Mouse (Mus musculus): ENCODE measurements around the gene Cep41. TPM values are rescaled to one million over a fixed set of nuclear protein-coding genes. Genes with fewer than 3 reads are reported as not detected.

The Cep41 gene
- total RNA-seq (2021), result 1 to 10 TPM; 6.1 to 9.6 TPM
- long read RNA-seq, experiment 1, partial matches to known transcripts, result 3 of 6 reads
- long read RNA-seq, experiment 1, other reads (novel, unspliced or antisense), result 1 of 6 reads
- long read RNA-seq, experiment 2, partial matches to known transcripts, result 0 of 5 reads
- long read RNA-seq, experiment 2, other reads (novel, unspliced or antisense), result 0 of 5 reads

DNA sequence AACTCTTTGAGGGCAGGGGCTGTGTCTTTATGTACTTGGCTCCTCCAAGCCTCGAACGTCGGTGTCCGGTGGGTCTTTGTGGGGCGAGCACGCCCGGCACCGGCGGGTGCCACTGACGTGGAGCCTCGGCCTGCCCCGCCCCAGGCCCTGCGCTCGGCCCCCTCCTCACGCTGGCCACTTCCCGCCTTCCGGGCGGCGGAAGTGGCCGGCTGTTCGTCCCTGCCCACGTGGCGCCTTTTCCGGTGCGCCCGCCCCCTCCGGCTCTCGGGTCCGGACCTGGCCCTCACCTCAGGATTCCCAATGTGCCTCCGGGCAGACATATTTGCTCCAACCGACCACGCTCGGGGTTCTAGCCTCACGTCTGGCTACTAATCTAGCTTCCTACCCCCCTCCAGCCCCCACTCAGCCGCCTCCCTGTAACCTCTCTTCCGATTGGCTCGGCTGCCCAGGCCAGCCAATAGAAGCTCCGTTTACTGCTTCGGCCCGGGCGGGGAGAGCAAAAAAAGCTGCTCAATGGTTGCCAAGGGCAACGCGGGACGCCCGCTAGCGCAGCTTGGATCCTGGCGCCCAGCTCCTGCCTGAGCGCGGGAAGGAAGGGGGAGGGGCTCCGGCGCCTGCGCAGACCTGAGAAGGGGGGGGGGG lies at the start of gene Cep41:
Gene Cep41, minus strand, starts transcription at position 400 of the 642 bp plus-strand sequence.
- DNase-seq, result peak; percentile 95 to 96

DNA sequence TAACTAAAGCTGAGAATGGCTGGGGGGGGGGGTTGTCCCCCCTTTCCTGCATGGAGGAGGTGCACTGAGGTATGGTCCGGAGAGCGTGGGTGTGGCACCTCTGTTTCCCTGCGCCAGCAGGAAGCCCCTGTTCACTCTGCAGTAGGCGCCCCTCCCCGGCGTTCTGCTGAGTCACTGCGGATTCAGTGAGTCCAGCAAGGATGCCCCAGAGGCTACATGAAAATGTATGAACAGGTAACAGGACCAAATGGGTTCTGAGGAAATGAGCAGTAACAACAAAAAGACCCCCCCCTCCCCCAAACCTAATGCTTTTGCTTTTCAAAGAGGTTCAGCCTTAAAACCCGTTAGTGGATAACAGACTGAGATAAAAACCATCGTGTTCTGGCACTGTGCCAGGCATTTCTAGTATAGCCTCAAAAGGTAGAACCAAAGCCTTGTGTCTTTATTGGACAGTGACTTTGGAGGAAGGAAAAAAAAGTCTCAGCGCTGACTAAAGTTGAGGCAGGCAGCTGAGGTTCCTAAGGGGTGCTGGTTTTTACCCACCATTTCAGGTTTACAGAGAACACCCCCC lies 45.7 kb upstream of the Cep41 start:
- DNase-seq, result peak; percentile 34 to 56

DNA sequence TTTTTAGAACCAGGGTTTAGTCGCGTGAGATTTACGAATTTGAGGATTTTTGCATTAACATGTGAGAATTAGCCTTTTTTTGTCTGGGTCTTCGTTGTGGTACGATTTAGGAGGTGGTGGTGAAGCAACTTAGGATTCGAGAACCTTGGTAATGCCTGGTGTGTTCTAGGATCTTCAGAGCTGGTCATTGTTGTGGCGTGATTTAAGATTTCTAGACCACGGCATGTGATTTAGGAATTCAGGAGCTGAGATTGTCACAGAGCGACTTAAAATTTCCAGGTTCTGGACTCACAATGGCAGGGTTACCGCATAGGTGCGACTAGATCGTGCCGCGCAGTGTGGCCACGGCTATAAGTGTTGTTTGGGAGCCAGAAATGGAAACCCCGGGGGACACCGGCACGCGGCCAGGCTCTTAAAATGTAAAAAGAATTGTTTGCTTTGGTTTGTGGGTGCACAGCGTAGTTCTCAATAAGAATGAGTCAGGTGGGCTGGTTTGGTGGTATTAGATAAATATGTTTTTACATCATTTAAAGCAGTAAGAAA lies 45.0 kb upstream of the Cep41 start:
- DNase-seq, result no peak

DNA sequence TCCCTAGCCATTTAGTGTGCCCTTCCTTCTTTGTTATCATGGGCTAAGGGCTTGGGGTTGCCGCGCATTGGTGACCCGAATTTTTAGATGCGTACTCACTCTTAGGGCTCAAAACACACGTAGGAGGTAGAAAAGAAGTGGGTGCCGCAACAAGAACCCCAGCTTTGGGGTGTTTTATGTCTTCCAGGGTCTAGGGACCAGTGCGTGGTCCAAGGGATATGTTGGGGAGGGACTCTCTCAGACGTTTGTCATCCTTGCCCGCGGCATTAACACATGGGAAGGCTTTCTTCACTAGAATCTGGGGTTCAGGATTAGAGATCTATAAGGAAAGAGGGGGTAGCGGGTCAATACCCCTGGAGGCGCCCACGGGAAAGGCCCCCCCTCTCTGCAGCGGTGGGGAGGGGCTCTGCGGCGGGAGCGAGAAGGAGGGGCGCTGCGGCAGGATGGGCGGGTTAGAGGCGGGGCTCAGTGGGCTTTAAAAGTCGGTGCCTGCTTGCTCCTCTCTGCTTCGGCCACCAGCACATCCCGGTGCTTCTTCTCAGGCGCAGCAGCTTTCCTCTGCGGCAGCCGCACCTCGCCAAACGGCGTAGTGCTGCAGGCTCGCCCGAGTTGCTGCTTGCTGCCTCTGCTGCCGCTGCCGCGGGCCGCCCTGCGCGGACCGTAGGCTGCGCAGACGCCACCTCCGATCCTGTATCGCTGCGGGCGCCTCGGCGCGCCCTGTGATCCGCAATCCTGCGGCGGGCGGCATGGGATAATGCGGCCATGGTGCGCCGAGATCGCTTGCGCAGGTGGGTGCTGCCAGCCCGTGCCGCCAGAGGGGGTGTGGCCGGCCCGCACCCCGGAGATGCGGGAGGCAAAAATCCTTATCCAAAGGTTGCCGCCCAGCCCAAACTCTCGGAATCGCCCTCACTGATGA lies 44.3 kb upstream of the Cep41 start:
- DNase-seq, result peak; percentile 78 to 83

GRCm38 (mm10) chr6:30736864-30737547 lies 43.5 kb upstream of the Cep41 start:
- DNase-seq, result peak; percentile 80 to 89

DNA sequence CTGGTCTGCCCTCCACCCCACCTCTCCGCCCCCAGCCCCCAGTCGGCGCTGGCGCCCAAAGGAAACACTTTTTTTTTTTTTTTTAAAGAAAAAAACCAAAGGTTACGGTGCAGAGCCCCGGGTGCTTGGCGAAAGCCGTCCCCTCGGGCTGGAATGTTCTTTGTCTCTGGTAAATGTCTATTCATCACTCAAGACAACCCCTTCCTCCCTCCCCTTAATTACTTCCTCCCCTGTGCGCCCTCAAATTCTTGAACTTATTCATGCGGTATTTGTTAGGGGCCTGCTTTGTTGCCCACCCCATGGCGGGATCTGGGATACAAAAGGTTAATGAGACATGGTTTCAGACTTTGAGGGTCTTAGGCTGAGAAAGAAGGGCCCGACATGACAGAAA lies 42.8 kb upstream of the Cep41 start:
- DNase-seq, result no peak

DNA sequence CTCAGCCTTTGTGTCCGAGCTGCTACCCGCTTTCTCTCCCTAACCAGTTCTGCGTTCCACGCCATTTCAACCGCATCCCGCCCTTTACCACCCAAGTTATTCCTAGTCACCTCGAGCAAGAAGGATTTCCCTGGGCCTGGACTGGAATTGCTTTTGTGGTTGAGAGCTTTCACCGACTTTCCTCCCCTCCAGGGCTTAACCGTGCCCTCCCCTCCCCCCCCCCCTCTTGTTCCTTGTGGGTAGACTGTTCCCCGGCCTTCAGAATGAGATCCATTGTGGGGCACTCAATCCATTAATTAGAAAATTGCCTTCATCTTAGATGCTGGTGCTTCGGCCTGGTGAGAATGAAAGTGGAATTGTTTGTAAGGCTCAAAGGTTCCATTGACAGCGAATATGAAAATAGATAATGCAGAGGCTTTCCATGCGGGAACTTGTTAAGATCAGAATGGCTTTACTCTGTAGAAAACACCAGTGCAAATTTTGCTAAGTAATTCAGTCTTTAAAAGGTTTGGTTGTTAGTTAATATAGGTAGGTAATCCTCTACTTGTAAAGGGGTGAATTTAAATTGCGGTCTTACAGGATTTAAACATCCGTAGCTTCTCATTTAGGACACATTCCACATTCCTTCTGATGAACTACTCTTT lies 42.3 kb upstream of the Cep41 start:
- DNase-seq, result peak in 1 of 2 experiments; percentile 24

- DNase-seq, result peak in 1 of 2 experiments; percentile 23
Observed at GRCm38 (mm10) chr6:30734988-30735727, 41.6 kb upstream of the Cep41 start.

- no peak for DNase-seq
Observed at GRCm38 (mm10) chr6:30734465-30734864, 40.9 kb upstream of the Cep41 start.

DNA sequence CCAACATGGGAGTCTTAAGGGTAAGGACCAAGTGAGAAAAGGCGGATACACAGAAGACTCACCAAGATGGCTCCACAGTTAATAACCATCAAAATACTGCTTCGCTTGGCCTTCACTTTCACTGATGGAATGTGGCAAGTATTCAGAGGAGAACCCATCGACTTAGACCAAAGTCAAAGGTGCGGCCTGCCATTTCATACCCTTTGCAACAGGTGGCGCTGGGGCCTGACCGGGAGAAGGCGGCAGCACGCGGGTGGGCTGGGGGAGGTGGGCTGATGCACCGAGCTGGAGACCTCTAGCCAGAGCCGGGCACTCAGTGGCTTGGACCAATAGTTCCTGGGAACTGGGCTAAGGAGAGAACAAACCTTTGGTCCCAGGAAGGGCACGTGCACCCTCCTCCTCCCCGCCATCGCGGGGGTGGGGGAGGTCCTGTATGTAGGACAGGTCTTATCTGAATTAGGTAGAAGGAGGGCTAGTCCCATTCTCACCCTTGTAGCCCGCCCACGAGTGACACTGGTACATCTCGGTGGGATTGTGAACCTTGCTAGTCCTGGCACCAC lies 39.1 kb upstream of the Cep41 start:
- DNase-seq, result no peak

DNA sequence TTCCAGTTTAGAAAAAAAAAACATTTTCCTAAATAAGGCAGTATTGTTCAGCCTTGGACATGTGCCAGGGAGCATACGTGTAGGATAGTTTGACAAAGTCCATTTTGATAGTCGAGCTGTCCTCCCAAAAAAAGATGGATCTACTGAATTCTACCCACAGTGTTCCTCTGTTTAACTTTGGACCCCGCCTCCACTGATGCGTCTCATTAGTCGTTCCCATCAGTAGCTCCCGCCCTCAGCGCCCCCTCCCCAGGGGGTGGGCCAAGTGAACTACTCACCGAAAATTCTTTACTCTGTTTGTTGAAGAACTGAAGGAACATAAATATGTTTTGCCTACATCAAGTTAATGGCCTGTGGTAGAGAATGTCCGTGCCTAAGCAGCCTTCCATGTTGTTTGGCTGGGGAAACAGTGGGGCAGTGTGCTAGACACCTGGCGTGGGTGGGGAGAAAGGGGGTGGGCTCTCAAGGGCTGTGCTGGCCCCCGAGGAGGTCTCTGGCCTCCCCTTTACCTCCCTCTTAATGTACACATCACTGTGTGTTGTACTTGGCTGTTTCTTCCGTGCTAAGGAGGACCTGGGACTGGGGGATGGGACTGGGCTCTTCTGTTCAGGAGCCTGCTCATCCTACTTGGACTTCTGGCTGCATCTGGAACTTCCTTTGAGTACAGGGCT lies 36.9 kb upstream of the Cep41 start:
- DNase-seq, result no peak

- DNase-seq, result no peak
Observed at GRCm38 (mm10) chr6:30723331-30723730, 29.8 kb upstream of the Cep41 start, which contains the start of gene Mest. Mest (plus strand) TSS chr6:30723547.

DNA sequence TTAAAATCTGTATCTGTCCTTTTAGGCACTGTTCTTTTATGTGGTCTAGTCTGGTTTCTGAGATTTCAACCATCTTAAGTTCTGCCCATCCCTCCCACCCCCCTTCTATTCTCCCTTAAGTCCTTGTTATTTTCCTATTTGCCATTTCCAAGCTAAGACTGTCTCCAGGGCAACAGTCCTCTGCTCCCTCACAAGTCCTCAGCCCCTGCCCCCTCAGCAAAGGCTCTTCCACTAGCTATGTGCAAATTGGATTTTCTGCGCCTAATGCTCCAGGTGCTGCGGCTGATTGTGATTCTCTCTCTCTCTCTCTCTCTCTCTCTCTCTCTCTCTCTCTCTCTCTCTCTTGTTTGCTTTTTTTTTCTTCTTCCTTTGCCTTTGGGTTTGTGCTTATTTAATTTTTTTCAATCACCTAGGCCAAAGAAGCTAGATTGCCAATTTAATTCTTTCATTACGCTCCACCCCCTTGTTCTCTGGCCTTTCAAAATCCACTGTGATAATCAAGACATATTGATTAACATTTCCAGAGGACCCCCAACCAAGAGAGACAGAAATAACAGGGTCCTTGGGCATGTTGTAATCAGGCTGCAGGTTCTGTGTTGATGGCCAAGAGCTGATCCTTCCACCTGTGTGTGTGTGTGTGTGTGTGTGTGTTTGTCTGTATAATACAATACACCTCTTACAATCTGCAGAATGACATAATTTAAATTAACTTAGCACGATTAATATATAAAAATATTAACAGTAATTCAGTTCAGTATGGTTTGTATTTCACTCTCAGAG lies 29.0 kb upstream of the Cep41 start:
- no peak for DNase-seq

DNA sequence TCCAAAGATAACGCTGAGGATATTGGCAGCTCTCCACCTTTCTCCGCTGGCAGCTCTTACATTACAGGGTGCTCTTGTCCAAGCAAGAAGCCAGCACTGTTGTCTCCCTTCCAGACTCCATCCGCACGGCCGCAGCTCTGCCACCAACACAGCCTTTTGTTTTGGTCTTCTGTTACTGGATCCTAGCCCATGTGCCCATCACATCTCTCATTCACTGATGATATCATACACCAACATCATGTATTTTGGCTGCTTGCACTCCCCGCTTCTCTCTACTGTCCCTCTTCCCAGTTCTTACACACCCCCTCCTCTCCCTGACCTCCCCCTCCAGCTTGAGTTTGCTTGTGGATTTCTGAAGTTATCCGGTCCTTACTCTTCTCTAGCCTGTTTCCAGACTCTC lies 23.2 kb upstream of the Cep41 start:
- no peak for DNase-seq

GRCm38 (mm10) chr6:30714891-30715471 lies 21.4 kb upstream of the Cep41 start:
- DNase-seq, result no peak

GRCm38 (mm10) chr6:30713896-30714295 lies 20.3 kb upstream of the Cep41 start:
- DNase-seq, result no peak

DNA sequence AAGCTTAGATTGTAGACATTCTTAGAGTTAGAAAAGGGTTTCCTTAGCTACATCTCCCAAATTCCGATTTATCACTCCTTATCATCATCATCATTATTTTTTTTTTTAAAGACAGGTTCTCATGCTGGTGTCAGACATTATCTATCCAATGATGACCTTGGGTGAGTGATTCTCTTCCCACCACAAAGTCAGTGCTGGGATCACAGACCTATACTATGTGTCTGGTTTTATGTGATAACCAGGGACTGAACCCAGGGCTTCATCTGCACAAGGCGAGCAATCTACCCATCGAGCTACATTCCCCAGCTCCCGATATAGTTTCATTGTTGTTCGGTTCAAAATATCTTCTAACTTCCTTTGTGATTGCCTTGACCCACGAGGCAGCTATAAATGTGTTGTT lies 19.9 kb upstream of the Cep41 start:
- no peak for DNase-seq

GRCm38 (mm10) chr6:30712484-30712883 lies 18.9 kb upstream of the Cep41 start:
- DNase-seq, result no peak
